Mouse (Mus musculus) kidney, postnatal 36 days (tissue): ENCODE results near the gene Atp6v0a1.

Source experiments
- DNase-seq, 2 experiments: peaks; one replicate each; pipeline ENCODE4 v3.0.0; 2021 to 2022; ENCODE audit warnings: mixed read lengths in 2 of 2

Atp6v0a1 gene

DNA sequence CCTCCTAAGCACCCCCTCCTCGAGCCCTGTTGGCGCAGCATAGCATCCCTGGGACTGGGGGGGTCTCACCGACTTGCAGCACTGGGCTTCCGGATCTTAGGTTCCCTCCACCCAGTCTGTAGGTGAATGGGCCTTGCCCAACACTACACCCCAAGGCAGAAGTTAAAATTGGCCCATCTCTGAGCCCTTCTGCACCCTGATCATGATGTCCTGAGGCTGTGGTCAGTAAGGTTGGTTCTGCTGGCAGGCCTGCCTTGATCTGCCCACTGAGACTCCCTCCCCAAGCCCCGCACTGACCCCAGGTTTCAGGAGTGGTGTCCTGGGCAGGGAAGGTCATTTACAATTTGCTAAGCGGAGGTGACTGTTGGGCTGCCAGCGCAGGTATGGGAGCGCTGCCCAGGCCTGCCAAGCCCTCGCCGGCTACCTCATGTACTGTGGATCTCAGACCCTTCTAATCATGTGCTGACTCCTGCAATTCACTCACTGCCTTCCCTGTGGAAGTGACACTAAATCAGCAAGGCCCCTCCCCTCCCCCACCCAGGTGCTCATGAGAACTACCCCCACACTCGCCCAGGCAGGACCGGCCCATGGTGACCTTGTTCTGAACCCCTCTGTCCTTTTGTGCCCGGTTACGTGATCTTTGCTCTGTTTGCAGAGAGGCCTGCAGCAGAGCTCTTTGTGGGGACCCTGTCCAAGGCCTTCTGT lies 53.9 kb downstream of the Atp6v0a1 start:
- DNase-seq: no peak

- peak in 1 of 2 experiments; percentile 45 for DNase-seq
These were observed 54.5 kb downstream of the Atp6v0a1 start for GRCm38 (mm10) chr11:101063676-101064327.

DNA sequence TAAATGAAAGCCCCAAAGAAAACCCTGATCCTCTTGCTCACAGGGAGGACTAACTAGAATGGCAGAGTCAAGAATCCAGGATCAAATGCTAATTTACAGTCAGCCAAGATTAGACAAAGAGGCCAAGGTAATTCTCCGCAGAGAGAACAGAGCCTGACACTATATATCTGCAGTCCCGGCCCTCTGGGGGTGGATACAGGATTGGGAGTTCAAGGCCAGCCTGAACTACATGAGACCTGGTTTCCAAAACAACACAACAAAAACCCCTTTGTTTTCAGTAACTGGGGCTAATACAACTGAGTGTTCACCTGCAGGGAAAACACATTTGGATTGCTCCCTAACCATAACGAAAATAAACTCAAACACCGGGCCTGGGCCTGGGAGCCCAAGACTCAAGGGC lies 55.2 kb downstream of the Atp6v0a1 start:
- DNase-seq: no peak

DNA sequence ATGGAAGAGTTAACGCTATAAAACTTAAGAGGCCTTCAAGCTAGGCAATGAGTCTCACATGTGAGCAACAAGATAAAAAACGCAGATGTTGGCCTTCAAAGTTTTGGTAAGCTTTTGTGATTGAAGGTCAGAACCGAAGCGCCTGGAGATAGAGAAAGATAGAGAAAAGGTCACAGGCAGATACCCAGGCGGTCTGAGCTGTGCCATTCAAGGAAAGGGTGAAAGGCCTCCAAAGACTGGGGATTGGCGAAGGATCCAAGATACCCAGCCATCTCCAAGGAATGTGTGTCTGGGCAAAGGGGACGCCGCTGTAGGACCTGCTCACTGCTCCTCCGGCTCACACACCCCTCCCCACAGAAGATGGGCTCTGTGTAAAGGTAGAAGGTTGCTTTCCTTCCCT lies 55.8 kb downstream of the Atp6v0a1 start:
- no peak for DNase-seq

- DNase-seq: peak; percentile 89 to 94
These were observed 57.5 kb downstream of the Atp6v0a1 start for GRCm38 (mm10) chr11:101066549-101067412.

DNA sequence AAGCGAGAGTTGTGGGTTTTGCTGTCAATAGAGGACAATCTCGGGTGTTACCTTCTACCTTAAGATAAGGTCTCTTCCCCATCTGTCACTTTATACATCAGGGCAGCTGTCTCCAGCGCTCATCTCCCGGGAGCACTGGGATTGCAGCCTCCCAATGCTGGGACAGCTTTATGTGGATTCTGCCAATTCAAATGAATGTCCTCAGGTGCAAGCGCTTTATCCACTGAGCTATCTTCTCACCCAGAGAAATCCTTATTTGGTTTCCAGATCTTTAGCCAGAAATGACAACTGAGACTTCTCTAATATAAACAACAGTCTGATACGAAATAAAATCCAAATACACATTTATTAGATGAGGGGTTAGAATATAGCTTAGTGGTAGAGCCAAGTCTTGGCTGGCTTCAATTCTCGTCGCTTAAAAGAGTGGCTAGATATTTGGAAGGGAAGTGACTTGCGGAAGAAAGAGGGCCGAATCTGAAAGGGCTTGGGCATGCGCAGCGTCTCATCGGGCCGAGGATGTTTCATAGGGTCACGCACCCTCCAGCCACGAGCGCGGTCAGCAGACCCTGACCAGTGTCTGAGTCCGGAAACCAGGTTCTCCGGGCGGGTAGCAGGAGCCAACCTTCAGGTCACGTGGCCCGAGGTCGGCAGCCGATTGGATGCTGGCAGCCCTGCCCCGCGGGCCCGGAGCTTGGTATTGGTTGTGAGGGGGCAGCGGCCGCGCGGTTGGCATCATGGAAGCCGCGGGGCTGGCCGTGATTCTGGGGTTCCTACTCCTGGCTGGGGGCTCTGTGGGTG lies 60.3 kb downstream of the Atp6v0a1 start, which contains the start of gene Naglu:
Gene Naglu (plus strand): TSS at position 622 of the 798 bp plus-strand sequence.
- peak; percentile 98 for DNase-seq

- DNase-seq: no peak
These were observed 60.9 kb downstream of the Atp6v0a1 start for GRCm38 (mm10) chr11:101070189-101070527.

DNA sequence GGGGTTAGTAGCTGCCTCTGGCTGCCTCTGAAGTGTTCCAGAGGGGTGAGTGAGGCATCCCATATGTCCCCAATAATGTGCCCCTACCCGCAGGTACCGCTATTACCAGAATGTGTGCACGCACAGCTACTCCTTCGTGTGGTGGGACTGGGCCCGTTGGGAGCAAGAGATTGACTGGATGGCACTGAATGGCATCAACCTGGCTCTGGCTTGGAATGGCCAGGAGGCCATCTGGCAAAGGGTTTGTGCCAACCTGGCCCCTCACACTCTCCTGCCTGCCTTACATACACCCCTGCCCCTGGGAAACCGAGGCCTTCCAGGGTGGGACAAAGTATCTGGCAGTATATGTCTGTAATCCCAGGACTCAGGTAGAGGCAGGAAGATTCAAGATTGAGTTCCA lies 61.7 kb downstream of the Atp6v0a1 start:
- no peak for DNase-seq

- DNase-seq: no peak
These were observed 62.7 kb downstream of the Atp6v0a1 start for GRCm38 (mm10) chr11:101071810-101072428.

GRCm38 (mm10) chr11:101078121-101078520 lies 68.9 kb downstream of the Atp6v0a1 start, which contains the start of gene Hsd17b1:
TSS of gene Hsd17b1 (plus strand) at chr11:101078411.
- no peak for DNase-seq

- no peak for DNase-seq
These were observed 70.5 kb downstream of the Atp6v0a1 start for GRCm38 (mm10) chr11:101079746-101080145.

DNA sequence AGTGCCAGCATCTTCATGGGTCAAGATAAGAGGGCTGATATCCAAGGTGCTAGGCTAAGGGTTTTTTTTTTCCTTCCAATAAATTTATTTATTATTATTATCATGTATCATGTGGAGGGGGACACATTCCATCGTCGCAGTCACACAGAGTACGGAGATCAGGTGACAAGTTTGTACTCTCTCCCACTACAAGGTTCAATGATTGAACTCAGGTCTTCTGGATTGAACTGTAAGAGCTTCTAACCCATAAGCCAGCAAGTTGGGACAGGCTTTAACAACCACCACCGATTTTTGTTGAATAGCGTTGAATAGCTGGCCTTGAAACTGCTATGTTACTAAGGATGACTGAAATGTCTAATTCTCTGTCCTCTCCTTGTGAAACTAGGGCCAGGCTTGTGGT lies 71.2 kb downstream of the Atp6v0a1 start:
- no peak for DNase-seq

GRCm38 (mm10) chr11:101081659-101082058 lies 72.4 kb downstream of the Atp6v0a1 start:
- DNase-seq: peak in 1 of 2 experiments; percentile 46

- DNase-seq: peak; percentile 89 to 91
These were observed 73.2 kb downstream of the Atp6v0a1 start, which contains the start of gene Coasy for GRCm38 (mm10) chr11:101082208-101083082. TSS of gene Coasy (plus strand) at chr11:101082565.

GRCm38 (mm10) chr11:101083083-101083697 lies 73.9 kb downstream of the Atp6v0a1 start:
- DNase-seq: peak; percentile 79 to 87

- DNase-seq: no peak
These were observed 75.0 kb downstream of the Atp6v0a1 start for GRCm38 (mm10) chr11:101084246-101084645.

DNA sequence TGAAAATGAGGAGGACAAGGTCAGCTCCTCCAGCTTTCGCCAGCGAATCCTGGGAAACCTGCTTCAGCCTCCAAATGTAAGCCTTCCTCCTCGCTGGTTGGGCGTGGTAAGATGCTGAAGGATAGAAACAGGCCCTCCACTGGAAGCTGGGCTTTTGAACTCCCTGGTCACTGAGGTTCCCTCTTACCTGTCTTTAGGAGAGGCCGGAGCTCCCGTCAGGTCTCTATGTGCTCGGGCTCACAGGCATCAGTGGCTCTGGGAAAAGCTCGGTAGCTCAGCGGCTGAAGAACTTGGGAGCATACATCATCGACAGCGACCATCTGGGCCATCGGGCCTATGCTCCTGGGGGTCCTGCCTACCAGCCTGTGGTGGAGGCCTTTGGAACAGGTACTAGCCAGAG lies 75.6 kb downstream of the Atp6v0a1 start:
- no peak for DNase-seq

- peak; percentile 57 to 68 for DNase-seq
These were observed 76.5 kb downstream of the Atp6v0a1 start for GRCm38 (mm10) chr11:101085617-101086322.

- no peak for DNase-seq
These were observed 77.0 kb downstream of the Atp6v0a1 start for GRCm38 (mm10) chr11:101086323-101086674.
